Mouse (Mus musculus) heart, embryonic 13.5 days (tissue): Measurements from ENCODE around the gene Ren1. TPM values are rescaled to one million over a fixed set of nuclear protein-coding genes. Genes with fewer than 3 reads are reported as not detected.

Experiments used
- polyA plus RNA-seq: library from polyadenylated mRNA; unstranded; fragments of >200 nt; fragmentation: Nextera tagmentation; extraction: Ambion mirVana; gene quantifications from 2 replicates; pipeline ENCODE4 v1.2.1, GENCODE M21; 2015

Gene Ren1
- polyA plus RNA-seq, 1 experiment from 2014 or later = 0.39 TPM

Other genes starting within 250 kb of the Ren1 start
- 24.2 and 24.8 TPM in 2 replicates for gene Ppp1r15b, start 219.4 kb upstream of the Ren1 start, polyA plus RNA-seq
- gene Plekha6, start 186.3 kb upstream of the Ren1 start, polyA plus RNA-seq = 10.6 and 10.7 TPM in 2 replicates
- 0.13 and 0.18 TPM in 2 replicates for gene Golt1a, start 40.7 kb upstream of the Ren1 start, polyA plus RNA-seq
- gene Kiss1, start 28.6 kb upstream of the Ren1 start, polyA plus RNA-seq = 0.60 TPM in 1 of 2 replicates, not detected in the other
- 1.5 and 1.6 TPM in 2 replicates for gene Etnk2, start 13.1 kb downstream of the Ren1 start, polyA plus RNA-seq
- gene Sox13, start 73.9 kb downstream of the Ren1 start, polyA plus RNA-seq = 4.3 and 4.9 TPM in 2 replicates